Mouse (Mus musculus) erythroblast, embryonic 14.5 days (primary cell): ENCODE results near the gene Ormdl3.

Experiments
- GATA1 ChIP-seq: IDR thresholded peaks from 2 replicates; pipeline ENCODE4 v1.6.1; 2012; ENCODE audit warnings: low read length, inconsistent platforms, mixed read lengths
- TAL1 ChIP-seq: IDR thresholded peaks from 3 replicates; pipeline ENCODE4 v1.6.1; 2012; ENCODE audit warnings: low read length, inconsistent platforms, mixed read lengths

GRCm38 (mm10) chr11:98597991-98598390 is 10.8 kb upstream of the Ormdl3 start, which contains the start of gene Lrrc3c:
- TF ChIP-seq GATA1 (no peak), TAL1 (no peak)
